Mouse (Mus musculus) stomach, postnatal 0 days (tissue): ENCODE measurements around the gene Enpp7. TPM values are rescaled to one million over a fixed set of nuclear protein-coding genes. Genes with fewer than 3 reads are reported as not detected.

ENCODE experiments used
- ATAC-seq: fragments of 200-750 bp; cut with Nextera tagmentation; 2 replicates; pipeline ENCODE4 v1.8.0; 2017; ENCODE audit not compliant: low FRiP score, low TSS enrichment
- DNase-seq: peaks from one replicate; pipeline ENCODE4 v3.0.0-alpha.2; 2016; ENCODE audit warnings: low spot score
- H3K27ac ChIP-seq: fragments of 300-500 bp; sonication (generic); replicated peaks from 2 replicates; pipeline ENCODE4 v1.5.1; 2014; ENCODE audit warnings: mild to moderate bottlenecking, control low read depth
- H3K27me3 ChIP-seq: fragments of 300-500 bp; sonication (generic); 2 replicates; pipeline ENCODE4 v1.6.1; 2014; ENCODE audit warnings: low read length; ENCODE audit not compliant: control insufficient read depth, insufficient read depth
- H3K36me3 ChIP-seq: fragments of 300-500 bp; sonication (generic); 2 replicates; pipeline ENCODE4 v1.6.1; 2014; ENCODE audit warnings: low read length, mixed read lengths; ENCODE audit not compliant: control insufficient read depth, insufficient read depth
- H3K4me1 ChIP-seq: fragments of 300-500 bp; sonication (generic); replicated peaks from 2 replicates; pipeline ENCODE4 v1.6.1; 2014; ENCODE audit warnings: antibody characterized with exemption; ENCODE audit not compliant: control insufficient read depth, insufficient read depth
- H3K4me2 ChIP-seq: fragments of 300-500 bp; sonication (generic); replicated peaks from 2 replicates; pipeline ENCODE4 v1.6.1; 2014; ENCODE audit warnings: low read depth, mild to moderate bottlenecking, control low read depth, moderate library complexity
- H3K4me3 ChIP-seq: fragments of 300-500 bp; sonication (generic); 2 replicates; pipeline ENCODE4 v1.5.1; 2014; ENCODE audit warnings: low read depth, low read length, control low read depth
- H3K9ac ChIP-seq: fragments of 300-500 bp; sonication (generic); 2 replicates; pipeline ENCODE4 v1.6.1; 2014; ENCODE audit warnings: mild to moderate bottlenecking, low read length, control low read depth, mixed read lengths
- H3K9me3 ChIP-seq: fragments of 300-500 bp; sonication (generic); 2 replicates; pipeline ENCODE4 v1.6.1; 2016; ENCODE audit warnings: low read length; ENCODE audit not compliant: control insufficient read depth
- CTCF ChIP-seq: IDR thresholded peaks from 2 replicates; pipeline ENCODE4 v1.5.1; 2016; ENCODE audit warnings: antibody characterized with exemption, low read depth, mild to moderate bottlenecking, moderate library complexity
- EP300 ChIP-seq: optimal IDR thresholded peaks from 2 replicates; pipeline ENCODE3; 2016; ENCODE audit warnings: antibody characterized with exemption
- WGBS: fragments of 180-500 bp; shearing (Covaris S2); extraction: QIAGEN DNeasy Blood & Tissue Kit; methylation state at CpG from one replicate; pipeline ENCODE4 v1.1.7; 2014; 5-methylcytosine and 5-hydroxymethylcytosine counted together
- polyA plus RNA-seq: library from polyadenylated mRNA; unstranded; fragments of >200 nt; fragmentation: Nextera tagmentation; extraction: Ambion mirVana; gene quantifications from 2 replicates; pipeline ENCODE4 v1.2.1, GENCODE M21; 2015

Gene Enpp7
- polyA plus RNA-seq, 1 experiment from 2014 or later, result not detected

- H3K27me3 ChIP-seq, result peaks cover 2% of the 10 kb centered on the region; the same call in 1 of the 2 replicates
- H3K4me1 ChIP-seq, result peaks cover 3% of the 10 kb centered on the region
Measured at GRCm38 (mm10) chr11:119035686-119036165, 47.7 kb downstream of the Enpp7 start.

GRCm38 (mm10) chr11:119036447-119036846 is 48.5 kb downstream of the Enpp7 start:
- TF ChIP-seq EP300 (no peak), CTCF (no peak)
- WGBS, result 24% methylated on average over 15 of the region's 15 CpGs
- H3K4me1 ChIP-seq, result peaks cover 3% of the 10 kb centered on the region

More at GRCm38 (mm10) chr11:119035686-119036165, 47.7 kb downstream of the Enpp7 start:
- Histone ChIP-seq H3K4me2 (no peak overlapping the region), H3K27ac (no peak overlapping the region), H3K9me3 (no peaks in the 10 kb centered on the region), H3K36me3 (0 out of 2 replicates have a peak, but pooled peaks cover 2% of the 10 kb centered on the region), H3K9ac (no peak overlapping the region), H3K4me3 (no peak overlapping the region)
- WGBS, result 26% methylated on average over 21 of the region's 21 CpGs
- peak; percentile 18 for DNase-seq
- ATAC-seq, result no peak
- no peak for TF ChIP-seq CTCF
- TF ChIP-seq EP300, result no peak

GRCm38 (mm10) chr11:119036934-119037779 is 49.2 kb downstream of the Enpp7 start:
- peak overlapping the region; percentile 51 for H3K9ac ChIP-seq
- peak; percentile 41 for DNase-seq
- H3K9me3 ChIP-seq, result no peaks in the 10 kb centered on the region
- WGBS, result 11% methylated on average over 57 of the region's 57 CpGs
- peaks cover 3% of the 10 kb centered on the region for H3K4me1 ChIP-seq
- ATAC-seq, result no peak
- TF ChIP-seq EP300 (no peak), CTCF (no peak)
- H3K27me3 ChIP-seq, result peaks cover 8% of the 10 kb centered on the region; the same call in 1 of the 2 replicates
- H3K27ac ChIP-seq, result no peak overlapping the region
- H3K4me2 ChIP-seq, result peak overlapping the region; percentile 77
- H3K4me3 ChIP-seq, result peak overlapping the region; percentile 46
- 0 out of 2 replicates have a peak, but pooled peaks cover 2% of the 10 kb centered on the region for H3K36me3 ChIP-seq

More at GRCm38 (mm10) chr11:119036447-119036846, 48.5 kb downstream of the Enpp7 start:
- no peak overlapping the region for H3K27ac ChIP-seq
- ATAC-seq (no peak), DNase-seq (no peak)
- H3K9me3 ChIP-seq, result no peaks in the 10 kb centered on the region
- H3K27me3 ChIP-seq, result peaks cover 4% of the 10 kb centered on the region; the same call in 1 of the 2 replicates
- H3K4me2 ChIP-seq, result no peak overlapping the region
- H3K4me3 ChIP-seq, result no peak overlapping the region
- H3K36me3 ChIP-seq, result 0 out of 2 replicates have a peak, but pooled peaks cover 2% of the 10 kb centered on the region
- H3K9ac ChIP-seq, result no peak overlapping the region

GRCm38 (mm10) chr11:119037780-119038401 is 49.9 kb downstream of the Enpp7 start:
- ATAC-seq (no peak), DNase-seq (no peak)
- Histone ChIP-seq H3K4me2 (peak overlapping the region; percentile 77), H3K36me3 (0 out of 2 replicates have a peak, but pooled peaks cover 2% of the 10 kb centered on the region), H3K27ac (no peak overlapping the region), H3K9me3 (no peaks in the 10 kb centered on the region), H3K4me1 (peaks cover 3% of the 10 kb centered on the region), H3K27me3 (peaks cover 10% of the 10 kb centered on the region; the same call in 1 of the 2 replicates), H3K4me3 (peak overlapping the region; percentile 46), H3K9ac (no peak overlapping the region)
- WGBS, result 61% methylated on average over 18 of the region's 18 CpGs
- TF ChIP-seq EP300 (no peak), CTCF (peak; percentile 18; the same call in 1 of the 2 replicates)

- DNase-seq (peak; percentile 13), ATAC-seq (no peak)
- Histone ChIP-seq H3K9ac (no peak overlapping the region), H3K36me3 (0 out of 2 replicates have a peak, but pooled peaks cover 2% of the 10 kb centered on the region), H3K27me3 (peaks cover 13% of the 10 kb centered on the region; the same call in 1 of the 2 replicates), H3K4me1 (peaks cover 3% of the 10 kb centered on the region), H3K4me2 (no peak overlapping the region), H3K27ac (no peak overlapping the region), H3K4me3 (no peak overlapping the region), H3K9me3 (no peaks in the 10 kb centered on the region)
- WGBS, result 78% methylated on average over 22 of the region's 22 CpGs
- TF ChIP-seq EP300 (no peak), CTCF (no peak)
Measured at GRCm38 (mm10) chr11:119038744-119039484, 50.9 kb downstream of the Enpp7 start.
